Mouse (Mus musculus): ENCODE measurements at regions not wholly inside any gene's neighbourhood (a gene's known extent, or its start where the extent isn't known, plus 50 kb on each side); places are given as distances from the start of the nearest gene placed in this dataset.

GRCm38 (mm10) chr4:62890588-62891580, 74.5 kb upstream of the Zfp618 start:
- DNase-seq: no peak

GRCm38 (mm10) chr4:62912891-62913290, 52.5 kb upstream of the Zfp618 start:
- peak; percentile 12 to 25 for DNase-seq

All from cerebellum, postnatal 14 days (tissue).